Mouse (Mus musculus) erythroid progenitor cell, adult 5-6 weeks (primary cell): ENCODE measurements around the gene Noc3l. TPM values are rescaled to one million over a fixed set of nuclear protein-coding genes. Genes with fewer than 3 reads are reported as not detected.

ENCODE experiments used
- ATAC-seq: replicated peaks from 2 replicates; pipeline ENCODE4 v1.8.0; 2016; ENCODE audit warnings: moderate number of reproducible peaks, mild to moderate bottlenecking, moderate TSS enrichment, inconsistent platforms; ENCODE audit not compliant: poor library complexity, low FRiP score, severe bottlenecking
- total RNA-seq, 2 experiments: library from RNA; stranded (forward) in 1 of 2; stranded (reverse) in 1 of 2; fragments of 150-400 nt in 1 of 2; fragments of 186-747, 209-891 nt in 1 of 2; gene quantifications; 2 replicates each; pipeline versions ENCODE4 v1.2.3 to v1.2.4; 2015 to 2017; ENCODE audit warnings: low replicate concordance in 2 of 2

The Noc3l gene
- total RNA-seq, 2 experiments from 2014 or later, result 8.0 to 9.1 TPM

DNA sequence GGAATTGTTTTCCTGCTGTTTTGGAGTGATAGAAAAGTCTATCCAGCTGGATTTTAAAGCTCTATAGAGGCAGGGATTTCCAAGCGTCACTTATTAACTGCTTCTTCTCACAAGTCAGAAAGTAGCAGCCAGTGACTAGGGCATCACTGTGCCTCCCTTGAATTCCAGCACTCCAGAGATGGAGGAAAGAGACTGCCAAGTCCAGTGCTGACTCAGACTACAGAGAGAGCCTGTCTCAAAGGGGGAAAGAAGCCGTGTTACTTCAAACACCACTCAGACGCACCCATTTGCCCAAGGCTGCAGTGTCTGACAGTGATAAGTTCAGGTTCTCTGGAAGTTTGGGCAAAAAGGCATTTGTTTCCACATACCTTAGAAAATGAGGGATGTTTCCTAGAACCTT, 58.6 kb downstream of the Noc3l start:
- no peak for ATAC-seq

GRCm38 (mm10) chr19:38758685-38759472, 60.2 kb downstream of the Noc3l start:
- ATAC-seq, result no peak

DNA sequence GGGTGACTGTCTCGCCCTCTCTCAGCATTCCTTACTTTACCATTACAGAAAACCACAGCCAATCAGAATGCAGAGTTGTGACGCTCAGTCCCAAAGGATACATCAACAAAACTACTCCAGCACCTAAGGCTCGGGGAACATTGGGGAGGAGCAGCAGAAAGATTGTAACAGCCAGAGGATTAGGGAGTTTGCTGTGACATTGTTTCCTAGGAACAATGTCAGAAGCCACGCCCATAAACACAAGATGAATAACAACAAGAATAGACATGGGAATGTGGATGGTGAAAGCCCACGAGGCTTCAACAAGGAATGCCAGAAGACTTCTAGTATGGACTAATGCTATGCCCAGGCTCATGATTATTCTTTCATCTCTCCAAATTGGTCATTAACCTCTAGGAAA, 61.0 kb downstream of the Noc3l start:
- ATAC-seq, result no peak

GRCm38 (mm10) chr19:38757161-38757560, 61.9 kb downstream of the Noc3l start:
- no peak for ATAC-seq

- ATAC-seq, result no peak
Observed at GRCm38 (mm10) chr19:38750192-38750591, 68.8 kb downstream of the Noc3l start.

- ATAC-seq, result no peak
Observed at GRCm38 (mm10) chr19:38746492-38747014, 72.5 kb downstream of the Noc3l start.

DNA sequence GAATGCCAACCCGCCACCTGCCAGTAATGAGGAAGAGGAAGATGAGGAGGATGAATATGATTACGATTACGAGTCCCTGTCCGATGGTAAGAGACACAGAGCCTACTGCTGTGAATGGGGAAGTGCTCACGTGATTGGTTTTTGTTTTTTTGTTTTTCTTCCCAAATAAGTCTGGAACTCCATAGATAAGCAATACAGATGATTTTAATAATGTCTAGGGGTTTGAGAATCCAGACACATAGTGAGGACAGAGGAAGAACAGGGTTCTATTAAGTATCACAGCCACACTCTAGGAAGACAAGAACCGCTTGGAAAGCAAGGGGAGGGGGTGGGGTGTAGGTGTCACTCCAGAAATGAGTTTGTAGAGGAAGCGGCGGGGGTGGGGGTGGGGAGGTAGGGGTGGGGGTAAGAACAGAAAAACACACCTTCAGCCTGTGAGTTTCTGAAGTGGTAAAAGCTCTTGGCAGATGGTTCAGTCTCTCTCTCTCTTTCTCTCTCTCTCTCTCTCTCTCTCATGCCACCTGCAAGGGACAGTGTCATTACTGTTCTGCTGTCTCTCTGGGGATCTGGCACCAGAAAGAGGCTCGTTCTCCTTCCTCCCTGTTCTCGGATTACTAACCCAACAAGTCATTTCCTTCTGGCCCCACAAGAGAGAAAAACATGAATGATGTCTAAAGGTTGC, 73.1 kb downstream of the Noc3l start:
- no peak for ATAC-seq

DNA sequence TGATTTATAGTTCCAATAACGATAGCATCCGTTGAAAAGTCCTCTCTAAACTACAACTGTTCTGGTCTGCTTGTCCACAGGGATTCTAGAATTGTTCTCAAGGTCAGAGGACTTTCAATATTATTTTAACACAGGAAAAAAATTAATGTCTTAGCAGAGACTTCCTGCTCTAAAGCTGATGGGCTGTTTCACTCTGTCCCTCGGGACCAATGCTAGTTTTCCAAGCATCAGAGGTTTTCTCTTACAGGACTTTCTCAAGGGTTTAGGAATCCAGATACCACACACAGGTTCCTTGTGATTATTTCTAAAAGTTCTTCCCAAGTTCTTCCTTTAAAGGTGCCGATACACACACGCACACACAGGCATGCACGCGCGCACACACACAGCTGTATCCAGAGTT, 74.5 kb downstream of the Noc3l start:
- no peak for ATAC-seq

Other genes starting within 250 kb of the Noc3l start
- 6.5 and 9.2 TPM in 2 replicates for gene Tbc1d12, start 17.3 kb upstream of the Noc3l start, total RNA-seq (2015; ENCODE audit: low replicate concordance)
- 11.9 and 13.0 TPM in 2 replicates for gene Tbc1d12, start 17.3 kb upstream of the Noc3l start, total RNA-seq (2017; ENCODE audit: low replicate concordance)
- 23.4 and 54.9 TPM in 2 replicates for gene Hells, start 111.7 kb upstream of the Noc3l start, total RNA-seq (2015; ENCODE audit: low replicate concordance)
- 22.5 and 36.1 TPM in 2 replicates for gene Hells, start 111.7 kb upstream of the Noc3l start, total RNA-seq (2017; ENCODE audit: low replicate concordance)
- not detected in 2 replicates for gene Cyp2c55, start 187.8 kb upstream of the Noc3l start, total RNA-seq (2015; ENCODE audit: low replicate concordance)
- gene Cyp2c55, start 187.8 kb upstream of the Noc3l start, total RNA-seq (2017; ENCODE audit: low replicate concordance), result not detected in 2 replicates
- not detected in 2 replicates for gene Cyp2c65, start 241.8 kb upstream of the Noc3l start, total RNA-seq (2015; ENCODE audit: low replicate concordance)
- not detected in 2 replicates for gene Cyp2c65, start 241.8 kb upstream of the Noc3l start, total RNA-seq (2017; ENCODE audit: low replicate concordance)